Mouse (Mus musculus): ENCODE results near the gene Myo7a. TPM values are rescaled to one million over a fixed set of nuclear protein-coding genes. Genes with fewer than 3 reads are reported as not detected.
A peak's percentile ranks its signal among the peaks of the same experiment; 100 is the strongest.

The Myo7a gene
- polyA plus RNA-seq, 1 experiment from 2014 or later = 17.3 TPM

DNA sequence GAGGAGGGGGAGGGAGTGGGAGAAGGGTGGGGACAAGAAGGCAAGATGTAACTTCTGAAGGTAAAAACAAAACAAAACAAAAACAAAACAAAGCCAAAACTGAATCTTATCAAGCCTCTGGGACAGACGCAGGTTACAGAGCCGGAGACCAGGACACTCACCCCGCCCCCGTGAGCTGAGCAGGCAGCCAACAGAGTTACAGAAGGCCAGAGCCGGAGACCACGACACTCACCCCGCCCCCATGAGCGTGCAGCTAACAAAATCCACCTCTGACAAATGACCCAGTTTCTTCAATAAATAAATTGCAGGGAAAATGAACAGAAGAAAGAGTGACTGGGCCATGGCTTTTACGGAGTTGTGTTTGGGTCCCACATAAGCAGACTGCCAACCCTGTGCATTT lies 19.9 kb upstream of the Myo7a start:
- DNase-seq (ENCODE audit: low spot score) = no peak
- Histone ChIP-seq H3K27me3 (ENCODE audit: insufficient read depth, poor library complexity, severe bottlenecking) (peaks cover 8% of the 10 kb centered on the region), H3K9me3 (no peaks in the 10 kb centered on the region), H3K4me1 (replicated peaks) (peaks cover 49% of the 10 kb centered on the region), H3K27ac (no peak overlapping the region), H3K4me3 (no peak overlapping the region), H3K36me3 (no peaks in the 10 kb centered on the region)
- 20% methylated on average over 9 of the region's 9 CpGs for WGBS

DNA sequence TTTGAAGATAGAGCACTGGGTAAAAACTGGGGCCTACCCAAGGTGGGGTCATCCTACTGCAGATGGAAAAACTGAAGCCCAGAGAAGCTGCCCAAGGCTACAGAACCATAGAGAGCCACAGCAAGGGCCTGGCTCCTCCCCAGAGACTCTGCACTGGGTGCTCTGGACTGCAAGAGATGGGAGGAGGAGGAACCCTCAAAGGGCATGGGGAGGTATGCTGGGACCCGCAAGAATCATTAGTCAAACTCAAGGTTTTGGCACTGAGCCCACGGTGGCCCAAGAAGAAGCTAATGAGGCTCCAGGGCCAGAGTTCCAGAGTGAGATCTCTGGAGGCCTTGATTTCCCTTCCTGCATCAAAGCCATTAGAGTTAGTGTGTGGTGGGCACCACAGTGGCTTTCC lies 18.7 kb upstream of the Myo7a start:
- Histone ChIP-seq H3K27me3 (ENCODE audit: insufficient read depth, poor library complexity, severe bottlenecking) (peaks cover 5% of the 10 kb centered on the region), H3K9me3 (no peaks in the 10 kb centered on the region), H3K4me3 (no peak overlapping the region), H3K27ac (no peak overlapping the region), H3K4me1 (replicated peaks) (peaks cover 43% of the 10 kb centered on the region), H3K36me3 (no peaks in the 10 kb centered on the region)
- 94% methylated on average over 2 of the region's 2 CpGs for WGBS
- no peak for DNase-seq (ENCODE audit: low spot score)

- Histone ChIP-seq H3K9me3 (no peaks in the 10 kb centered on the region), H3K4me1 (replicated peaks) (peaks cover 38% of the 10 kb centered on the region), H3K27me3 (ENCODE audit: insufficient read depth, poor library complexity, severe bottlenecking) (peaks cover 5% of the 10 kb centered on the region), H3K27ac (no peak overlapping the region), H3K36me3 (no peaks in the 10 kb centered on the region), H3K4me3 (no peak overlapping the region)
- 40% methylated on average over 3 of the region's 3 CpGs for WGBS
- DNase-seq (ENCODE audit: low spot score) = no peak
These were observed 18.3 kb upstream of the Myo7a start for GRCm38 (mm10) chr7:98137583-98137982.

- H3K4me3 ChIP-seq = no peak overlapping the region
- no peaks in the 10 kb centered on the region for H3K4me1 ChIP-seq (replicated peaks)
- H3K27me3 ChIP-seq (ENCODE audit: insufficient read depth, poor library complexity, severe bottlenecking) = no peaks in the 10 kb centered on the region
- no peak overlapping the region for H3K27ac ChIP-seq
- peaks cover 3% of the 10 kb centered on the region; the same call in 1 of the 2 replicates for H3K36me3 ChIP-seq
- no peak for DNase-seq (ENCODE audit: low spot score)
- WGBS = 92% methylated on average over 8 of the region's 8 CpGs
- H3K9me3 ChIP-seq = no peaks in the 10 kb centered on the region
These were observed 12.4 kb upstream of the Myo7a start for GRCm38 (mm10) chr7:98131751-98132150.

DNA sequence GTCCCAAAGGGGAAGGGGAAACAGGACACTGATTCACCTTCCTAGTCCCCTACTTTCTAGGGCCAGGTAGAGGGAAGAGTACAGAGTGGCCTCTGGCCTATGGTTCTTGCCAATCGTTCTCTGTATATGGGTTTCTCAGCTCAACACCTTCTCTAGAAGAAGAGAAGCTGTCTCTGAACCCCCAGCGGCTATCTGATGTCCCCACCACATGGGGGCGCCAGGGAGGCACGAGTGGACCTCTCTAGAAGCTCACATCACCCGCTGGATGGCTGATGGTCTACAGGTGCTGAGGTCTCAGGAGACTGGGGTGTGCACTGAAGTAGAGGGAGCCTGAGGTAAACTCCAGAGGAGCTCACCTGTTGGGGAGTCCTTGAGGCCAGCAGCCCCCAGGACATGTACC lies 6.1 kb upstream of the Myo7a start:
- H3K4me1 ChIP-seq (replicated peaks) = peaks cover 6% of the 10 kb centered on the region; the same call in 1 of the 2 replicates
- H3K27me3 ChIP-seq (ENCODE audit: insufficient read depth, poor library complexity, severe bottlenecking) = peaks cover 10% of the 10 kb centered on the region; the same call in 1 of the 2 replicates
- 44% methylated on average over 5 of the region's 5 CpGs for WGBS
- no peak overlapping the region for H3K27ac ChIP-seq
- H3K4me3 ChIP-seq = no peak overlapping the region
- no peak for DNase-seq (ENCODE audit: low spot score)
- peaks cover 3% of the 10 kb centered on the region; the same call in 1 of the 2 replicates for H3K36me3 ChIP-seq
- H3K9me3 ChIP-seq = no peaks in the 10 kb centered on the region

GRCm38 (mm10) chr7:98124701-98125100 lies 5.4 kb upstream of the Myo7a start:
- H3K27me3 ChIP-seq (ENCODE audit: insufficient read depth, poor library complexity, severe bottlenecking) = peaks cover 10% of the 10 kb centered on the region; the same call in 1 of the 2 replicates
- H3K9me3 ChIP-seq = no peaks in the 10 kb centered on the region
- H3K36me3 ChIP-seq = peaks cover 3% of the 10 kb centered on the region; the same call in 1 of the 2 replicates
- H3K4me3 ChIP-seq = no peak overlapping the region
- H3K27ac ChIP-seq = no peak overlapping the region
- peaks cover 14% of the 10 kb centered on the region; the same call in 1 of the 2 replicates for H3K4me1 ChIP-seq (replicated peaks)
- 63% methylated on average over 5 of the region's 5 CpGs for WGBS
- DNase-seq (ENCODE audit: low spot score) = no peak

DNA sequence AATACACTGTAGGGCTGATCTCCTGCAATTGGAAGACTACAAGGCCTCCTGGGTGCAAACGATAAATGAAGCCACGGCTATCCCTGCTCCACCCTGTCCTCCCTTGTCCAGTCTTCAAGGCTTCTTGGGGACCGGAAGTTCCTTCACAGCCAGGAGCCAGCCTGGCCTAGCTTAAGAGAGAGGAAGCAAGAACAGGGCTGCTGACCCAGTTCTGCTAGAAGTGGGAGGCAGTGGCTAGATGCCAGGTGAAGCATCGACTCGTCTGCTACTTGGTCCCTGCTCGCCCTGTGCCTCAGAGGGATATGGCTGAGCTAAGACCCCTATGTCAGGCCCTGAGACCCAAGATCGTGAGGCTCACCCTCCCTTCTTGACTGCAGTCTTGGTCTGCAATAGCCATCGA lies 2.3 kb upstream of the Myo7a start:
- DNase-seq (ENCODE audit: low spot score) = no peak

GRCm38 (mm10) chr7:98121241-98121640 lies 1.9 kb upstream of the Myo7a start:
- Histone ChIP-seq H3K4me3 (no peak overlapping the region), H3K4me1 (replicated peaks) (peaks cover 42% of the 10 kb centered on the region), H3K9me3 (no peaks in the 10 kb centered on the region), H3K27ac (no peak overlapping the region), H3K36me3 (no peaks in the 10 kb centered on the region), H3K27me3 (ENCODE audit: insufficient read depth, poor library complexity, severe bottlenecking) (peaks cover 10% of the 10 kb centered on the region; the same call in 1 of the 2 replicates)
- DNase-seq (ENCODE audit: low spot score) = no peak
- WGBS = 92% methylated on average over 3 of the region's 3 CpGs

More for the DNA sequence above, 2.3 kb upstream of the Myo7a start:
- H3K36me3 ChIP-seq = no peaks in the 10 kb centered on the region
- peaks cover 10% of the 10 kb centered on the region; the same call in 1 of the 2 replicates for H3K27me3 ChIP-seq (ENCODE audit: insufficient read depth, poor library complexity, severe bottlenecking)
- no peaks in the 10 kb centered on the region for H3K9me3 ChIP-seq
- 76% methylated on average over 8 of the region's 8 CpGs for WGBS
- H3K4me3 ChIP-seq = no peak overlapping the region
- peaks cover 37% of the 10 kb centered on the region for H3K4me1 ChIP-seq (replicated peaks)
- no peak overlapping the region for H3K27ac ChIP-seq

- peaks cover 10% of the 10 kb centered on the region; the same call in 1 of the 2 replicates for H3K27me3 ChIP-seq (ENCODE audit: insufficient read depth, poor library complexity, severe bottlenecking)
- H3K4me1 ChIP-seq (replicated peaks) = peaks cover 45% of the 10 kb centered on the region
- DNase-seq (ENCODE audit: low spot score) = peak; percentile 75
- H3K9me3 ChIP-seq = no peaks in the 10 kb centered on the region
- H3K27ac ChIP-seq = no peak overlapping the region
- H3K4me3 ChIP-seq = peak overlapping the region; percentile 38
- 11% methylated on average over 7 of the region's 7 CpGs for WGBS
- no peaks in the 10 kb centered on the region for H3K36me3 ChIP-seq
These were observed 1.0 kb upstream of the Myo7a start for GRCm38 (mm10) chr7:98120325-98120724.

DNA sequence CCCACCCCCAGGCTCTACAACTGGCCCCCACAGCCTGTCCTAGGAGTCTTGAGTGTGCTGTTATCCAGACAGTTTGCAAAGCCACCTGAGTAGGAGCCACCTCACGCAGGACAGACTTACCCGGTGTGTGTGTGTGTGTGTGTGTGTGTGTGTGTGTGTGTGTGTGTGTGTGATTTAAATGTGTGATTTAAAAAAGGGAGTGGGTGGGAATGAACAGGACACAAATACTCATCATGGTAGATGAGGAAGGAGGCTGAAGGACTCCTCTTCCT lies 573 bp upstream of the Myo7a start:
- no peak for DNase-seq (ENCODE audit: low spot score)

GRCm38 (mm10) chr7:98117012-98117660 lies 2.2 kb downstream of the Myo7a start:
- no peak for DNase-seq (ENCODE audit: low spot score)
- Histone ChIP-seq H3K4me1 (replicated peaks) (peaks cover 47% of the 10 kb centered on the region), H3K9me3 (no peaks in the 10 kb centered on the region), H3K36me3 (no peaks in the 10 kb centered on the region), H3K4me3 (no peak overlapping the region), H3K27me3 (ENCODE audit: insufficient read depth, poor library complexity, severe bottlenecking) (peaks cover 16% of the 10 kb centered on the region), H3K27ac (no peak overlapping the region)
- WGBS = 70% methylated on average over 11 of the region's 11 CpGs

More for the DNA sequence above, 573 bp upstream of the Myo7a start:
- WGBS = 74% methylated on average over 2 of the region's 2 CpGs
- H3K27me3 ChIP-seq (ENCODE audit: insufficient read depth, poor library complexity, severe bottlenecking) = peaks cover 10% of the 10 kb centered on the region; the same call in 1 of the 2 replicates
- H3K27ac ChIP-seq = peak overlapping the region; percentile 66; the same call in 1 of the 2 replicates
- no peak overlapping the region for H3K4me3 ChIP-seq
- no peaks in the 10 kb centered on the region for H3K9me3 ChIP-seq
- peaks cover 49% of the 10 kb centered on the region for H3K4me1 ChIP-seq (replicated peaks)
- H3K36me3 ChIP-seq = no peaks in the 10 kb centered on the region

DNA sequence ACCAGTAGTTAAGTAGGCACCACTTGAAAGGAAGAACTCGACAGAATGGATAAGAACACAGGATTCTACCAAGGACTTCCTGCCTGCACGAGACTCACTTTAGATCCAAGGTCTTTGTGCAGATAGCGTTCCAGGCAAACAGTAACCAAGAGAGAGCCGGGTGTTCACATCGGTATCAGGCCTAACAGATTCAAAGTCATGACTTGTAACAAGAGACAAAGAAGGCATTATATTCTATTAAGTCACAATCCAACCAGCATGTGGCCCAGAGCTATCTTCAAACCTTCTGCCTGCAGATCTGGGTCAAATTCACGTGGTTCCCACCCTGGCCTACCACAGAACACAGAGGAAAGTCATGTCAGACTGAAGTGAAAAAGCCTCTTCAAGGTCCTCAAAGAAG lies 4.7 kb downstream of the Myo7a start:
- H3K4me1 ChIP-seq (replicated peaks) = peaks cover 45% of the 10 kb centered on the region
- 75% methylated on average over 6 of the region's 6 CpGs for WGBS
- H3K9me3 ChIP-seq = no peaks in the 10 kb centered on the region
- H3K27me3 ChIP-seq (ENCODE audit: insufficient read depth, poor library complexity, severe bottlenecking) = peaks cover 34% of the 10 kb centered on the region
- no peak overlapping the region for H3K27ac ChIP-seq
- H3K36me3 ChIP-seq = no peaks in the 10 kb centered on the region
- no peak overlapping the region for H3K4me3 ChIP-seq
- no peak for DNase-seq (ENCODE audit: low spot score)

GRCm38 (mm10) chr7:98111233-98111632 lies 8.1 kb downstream of the Myo7a start:
- Histone ChIP-seq H3K27ac (peak overlapping the region; percentile 3; the same call in 1 of the 2 replicates), H3K4me1 (replicated peaks) (peaks cover 23% of the 10 kb centered on the region), H3K36me3 (no peaks in the 10 kb centered on the region), H3K4me3 (peak overlapping the region; percentile 38), H3K27me3 (ENCODE audit: insufficient read depth, poor library complexity, severe bottlenecking) (peaks cover 40% of the 10 kb centered on the region), H3K9me3 (no peaks in the 10 kb centered on the region)
- no peak for DNase-seq (ENCODE audit: low spot score)
- 6% methylated on average over 25 of the region's 25 CpGs for WGBS
